Comparison of ENCODE assay signal across 13 mouse cellular contexts in the genomic region with DNA sequence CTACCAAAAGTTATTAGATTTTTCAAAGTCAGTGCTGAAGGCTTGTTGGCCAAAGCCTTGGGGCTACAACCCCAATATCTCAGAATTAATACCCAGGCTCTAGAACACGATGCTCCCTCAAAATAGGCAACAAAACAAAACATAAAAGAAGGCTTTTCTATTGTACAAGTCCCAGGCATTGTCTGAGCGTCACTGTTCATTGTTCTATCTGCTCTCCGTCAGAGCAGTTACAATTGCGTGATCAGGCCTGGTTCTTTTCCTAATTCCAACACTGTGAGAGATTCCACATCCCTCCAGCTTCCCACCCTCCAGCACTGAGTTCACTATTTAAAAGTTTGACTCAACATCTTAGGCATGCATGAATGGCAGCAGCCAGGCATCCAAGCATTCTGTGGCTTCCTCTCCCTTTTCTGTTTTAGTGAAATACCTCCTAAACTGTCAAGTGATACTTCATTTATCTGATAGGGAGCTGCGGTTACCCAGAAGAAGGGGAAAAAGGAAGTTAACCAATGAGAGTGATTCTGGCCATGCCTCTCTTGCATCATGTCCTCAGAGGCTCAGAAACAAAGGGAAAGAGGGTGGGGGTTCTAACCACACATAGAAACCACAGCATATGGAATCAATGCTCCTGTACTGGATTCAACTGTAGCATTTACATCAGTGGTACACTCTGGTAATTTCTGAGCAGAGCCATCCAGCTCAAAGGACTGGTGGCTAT.
DNase-seq lines count a peak whose midpoint lies in the region; ATAC-seq lines count a peak whose summit lies in the region.
"Had no signal": no experiment of that assay in that cellular context is flagged by ENCODE, and none has a peak within 500 bp of the region (broad histone marks: within the 10 kb centered on the region; RNA-seq: fewer than 3 reads in every experiment).

No protein-coding gene starts in this region.

- H3K36me3 ChIP-seq in liver, embryonic 13.5 days = no peaks in the 10 kb centered on the region
- H3K36me3 ChIP-seq in liver, embryonic 11.5 days (ENCODE audit: control insufficient read depth, insufficient read depth, low read length) = no peaks in the 10 kb centered on the region
- H3K36me3 ChIP-seq in embryonic facial prominence, embryonic 14.5 days (ENCODE audit: control insufficient read depth, insufficient read depth, low read length) = no peaks in the 10 kb centered on the region
- no peaks in the 10 kb centered on the region for H3K36me3 ChIP-seq in midbrain, embryonic 13.5 days
- H3K36me3 ChIP-seq: heart, embryonic 10.5 days; midbrain, embryonic 10.5 days had no signal

- ATAC-seq in frontal cortex, adult (ENCODE audit: low TSS enrichment) = peak; percentile 31; the same call in 1 of the 2 replicates
- ATAC-seq in liver, embryonic 13.5 days (ENCODE audit: low read depth) = no peak
- no peak for ATAC-seq in liver, embryonic 11.5 days (replicated peaks; ENCODE audit: low FRiP score)
- peak; percentile 72 for ATAC-seq in embryonic facial prominence, embryonic 14.5 days (ENCODE audit: low read depth)
- ATAC-seq in midbrain, embryonic 13.5 days = no peak

- no peaks in the 10 kb centered on the region for H3K27me3 ChIP-seq in liver, embryonic 13.5 days
- H3K27me3 ChIP-seq in liver, embryonic 11.5 days (replicated peaks; ENCODE audit: control insufficient read depth, insufficient read depth, low read length) = no peaks in the 10 kb centered on the region
- H3K27me3 ChIP-seq in embryonic facial prominence, embryonic 14.5 days (replicated peaks; ENCODE audit: control insufficient read depth, insufficient read depth, low read length) = no peaks in the 10 kb centered on the region
- no peaks in the 10 kb centered on the region for H3K27me3 ChIP-seq in midbrain, embryonic 13.5 days

- H3K4me3 ChIP-seq in liver, embryonic 13.5 days (replicated peaks) = no peak overlapping the region
- no peak overlapping the region for H3K4me3 ChIP-seq in liver, embryonic 11.5 days (ENCODE audit: low read depth, low read length)
- no peak overlapping the region for H3K4me3 ChIP-seq in embryonic facial prominence, embryonic 14.5 days (ENCODE audit: low read depth, low read length)
- H3K4me3 ChIP-seq in midbrain, embryonic 13.5 days (replicated peaks) = no peak overlapping the region
- H3K4me3 ChIP-seq: heart, embryonic 10.5 days; midbrain, embryonic 10.5 days had no signal

- DNase-seq in frontal cortex, postnatal 25 days (ENCODE audit: low spot score in 2 of 2) = no peak
- peak; percentile 0 for DNase-seq in liver, embryonic 13.5 days
- DNase-seq in liver, embryonic 11.5 days (ENCODE audit: low spot score) = no peak
- peak; percentile 66 for DNase-seq in embryonic facial prominence, embryonic 14.5 days (ENCODE audit: low spot score)
- DNase-seq in telencephalon, adult 2 months (ENCODE audit: low read depth, low spot score) = peak; percentile 51
- DNase-seq in natural killer cell, adult 2 months (ENCODE audit: low spot score in 2 of 2) = no peak
- DNase-seq: kidney, adult 18-20 months; liver; spleen, adult 18-20 months had no signal

- H3K9ac ChIP-seq in liver, embryonic 13.5 days = no peak overlapping the region
- H3K9ac ChIP-seq in liver, embryonic 11.5 days (ENCODE audit: low read depth, low read length) = no peak overlapping the region
- no peak overlapping the region for H3K9ac ChIP-seq in embryonic facial prominence, embryonic 14.5 days (ENCODE audit: low read depth, low read length)
- H3K9ac ChIP-seq in midbrain, embryonic 13.5 days (replicated peaks) = no peak overlapping the region

- no peak overlapping the region for H3K27ac ChIP-seq in liver, embryonic 13.5 days
- no peak overlapping the region for H3K27ac ChIP-seq in liver, embryonic 11.5 days (ENCODE audit: low read depth, low read length)
- H3K27ac ChIP-seq in embryonic facial prominence, embryonic 14.5 days (replicated peaks; ENCODE audit: low read depth, low read length) = peak overlapping the region; percentile 61; the same call in 1 of the 2 replicates
- H3K27ac ChIP-seq in midbrain, embryonic 13.5 days = no peak overlapping the region
- H3K27ac ChIP-seq: heart, embryonic 10.5 days; midbrain, embryonic 10.5 days had no signal

- H3K4me1 ChIP-seq in liver, embryonic 13.5 days (replicated peaks) = no peaks in the 10 kb centered on the region
- H3K4me1 ChIP-seq in liver, embryonic 11.5 days (replicated peaks; ENCODE audit: control insufficient read depth, insufficient read depth, low read length) = no peaks in the 10 kb centered on the region
- peaks cover 10% of the 10 kb centered on the region; the same call in 1 of the 2 replicates for H3K4me1 ChIP-seq in embryonic facial prominence, embryonic 14.5 days (ENCODE audit: control insufficient read depth, insufficient read depth, low read length)
- H3K4me1 ChIP-seq in midbrain, embryonic 13.5 days (replicated peaks) = peaks cover 11% of the 10 kb centered on the region

- no peaks in the 10 kb centered on the region for H3K9me3 ChIP-seq in liver, embryonic 13.5 days (replicated peaks)
- no peaks in the 10 kb centered on the region for H3K9me3 ChIP-seq in liver, embryonic 11.5 days (ENCODE audit: control insufficient read depth, low read length)
- no peaks in the 10 kb centered on the region for H3K9me3 ChIP-seq in embryonic facial prominence, embryonic 14.5 days (ENCODE audit: control insufficient read depth, low read length)
- H3K9me3 ChIP-seq in midbrain, embryonic 13.5 days = no peaks in the 10 kb centered on the region
- H3K9me3 ChIP-seq: heart, embryonic 10.5 days; midbrain, embryonic 10.5 days had no signal

- WGBS in liver, embryonic 13.5 days (ENCODE audit: insufficient replicate concordance) = 18% methylated on average over 5 of the region's 5 CpGs
- WGBS in liver, embryonic 11.5 days = 46% methylated on average over 5 of the region's 5 CpGs
- WGBS in embryonic facial prominence, embryonic 14.5 days = 65% methylated on average over 5 of the region's 5 CpGs
- WGBS in midbrain, embryonic 13.5 days = 41% methylated on average over 5 of the region's 5 CpGs

- no peak overlapping the region for H3K4me2 ChIP-seq in liver, embryonic 13.5 days
- no peak overlapping the region for H3K4me2 ChIP-seq in liver, embryonic 11.5 days
- H3K4me2 ChIP-seq in embryonic facial prominence, embryonic 14.5 days (ENCODE audit: low read depth, low read length) = no peak overlapping the region
- no peak overlapping the region for H3K4me2 ChIP-seq in midbrain, embryonic 13.5 days (replicated peaks)

Comparison
In these comparisons a context has a peak if more than half of its experiments do, and no peak if none do; other contexts are left out.
1. DNase-seq: peak in liver, embryonic 13.5 days (single experiment), embryonic facial prominence, embryonic 14.5 days (single experiment) and telencephalon, adult 2 months (single experiment); none in frontal cortex, postnatal 25 days (0 of 2), liver, embryonic 11.5 days (single experiment) and natural killer cell, adult 2 months (0 of 2).
2. ATAC-seq: peak in frontal cortex, adult (single experiment) and embryonic facial prominence, embryonic 14.5 days (single experiment); none in liver, embryonic 13.5 days (single experiment), liver, embryonic 11.5 days (single experiment) and midbrain, embryonic 13.5 days (single experiment).